Mouse (Mus musculus): ENCODE data around the gene Cacna1e. TPM values are rescaled to one million over a fixed set of nuclear protein-coding genes. Genes with fewer than 3 reads are reported as not detected.

The Cacna1e gene
- polyA plus RNA-seq, 2 experiments from 2014 or later: 0.04 to 0.19 TPM

DNA sequence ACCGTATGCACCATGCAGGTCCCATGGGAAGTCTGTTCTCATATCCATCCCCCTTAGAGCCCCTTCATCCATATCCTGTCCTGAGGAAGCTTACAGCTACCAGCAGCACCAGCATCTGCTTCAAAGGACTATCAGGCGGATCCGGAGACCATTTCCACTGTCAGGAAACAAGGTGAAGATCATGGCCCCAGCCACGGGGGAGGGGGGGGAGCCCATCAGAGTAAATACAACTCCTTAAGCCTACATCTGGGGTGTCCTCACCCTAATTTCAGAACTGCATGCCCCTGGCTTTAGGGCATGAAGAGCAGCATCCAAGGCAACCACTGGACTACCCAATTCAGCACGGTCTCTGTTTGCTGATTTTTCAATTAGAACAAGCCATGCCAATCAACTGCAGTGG is 47.8 kb downstream of the Cacna1e start:
- ATAC-seq: no peak

DNA sequence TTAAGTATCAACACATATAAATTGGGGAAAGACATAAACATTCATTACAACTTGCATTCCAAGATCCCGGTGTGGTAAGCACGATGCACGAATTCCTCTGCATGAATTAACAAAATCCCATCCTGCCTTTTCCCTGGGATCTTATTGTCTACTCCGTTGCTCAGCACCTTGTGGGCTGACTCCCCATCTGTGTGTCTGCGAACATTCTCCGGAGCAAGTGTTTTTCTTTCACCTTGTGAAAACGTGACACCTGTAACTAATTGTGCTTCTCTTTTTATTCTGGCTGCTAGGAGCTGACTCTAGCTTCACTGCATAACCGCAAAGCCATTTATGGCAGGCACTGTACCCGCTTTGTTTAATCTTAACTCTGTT is 52.1 kb downstream of the Cacna1e start:
- no peak for ATAC-seq

DNA sequence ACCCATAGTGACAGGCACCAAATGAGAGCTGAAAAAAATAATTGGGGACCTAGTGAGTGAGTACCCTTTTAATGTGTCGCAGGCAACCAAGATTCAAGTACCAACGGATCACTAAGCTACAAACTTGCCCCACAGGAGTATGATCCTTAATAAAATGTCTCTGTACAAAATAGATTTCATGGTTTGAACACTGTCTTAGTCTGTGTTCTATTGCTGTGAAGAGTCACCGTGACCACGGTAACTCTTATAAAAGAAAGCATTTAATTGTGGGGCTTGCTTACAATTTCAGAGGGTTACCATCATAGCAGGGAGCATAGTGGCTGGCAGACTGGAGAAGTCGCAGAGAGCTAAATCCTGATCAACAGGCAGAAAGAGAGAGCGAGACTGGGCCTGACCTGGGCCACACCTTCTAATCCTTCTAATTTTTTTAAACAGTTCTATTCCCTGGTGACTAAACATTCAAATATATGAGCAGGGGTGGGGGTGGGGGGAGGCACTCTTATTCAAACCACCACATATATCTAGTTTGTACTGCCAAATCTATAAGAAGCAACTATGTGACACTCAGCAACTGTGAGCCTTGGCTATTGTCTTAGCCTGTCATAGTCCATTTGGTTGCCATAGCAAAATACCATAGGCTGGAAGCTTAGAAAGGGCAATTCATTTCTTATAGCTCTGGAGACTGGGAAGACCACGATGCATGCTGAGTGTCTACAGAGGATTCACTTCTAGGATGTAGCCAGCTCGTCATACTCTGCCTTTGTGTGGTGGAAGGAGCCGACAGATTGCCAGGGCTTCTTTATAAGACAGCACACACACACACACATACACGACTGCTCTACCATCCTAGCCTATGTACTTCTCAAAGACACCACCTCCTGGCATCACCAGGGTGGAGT is 52.8 kb downstream of the Cacna1e start:
- ATAC-seq: no peak

GRCm38 (mm10) chr1:154830051-154830450 is 54.2 kb downstream of the Cacna1e start:
- ATAC-seq: no peak

GRCm38 (mm10) chr1:154823098-154823497 is 61.2 kb downstream of the Cacna1e start:
- no peak for ATAC-seq

GRCm38 (mm10) chr1:154820422-154820821 is 63.9 kb downstream of the Cacna1e start:
- no peak for ATAC-seq

DNA sequence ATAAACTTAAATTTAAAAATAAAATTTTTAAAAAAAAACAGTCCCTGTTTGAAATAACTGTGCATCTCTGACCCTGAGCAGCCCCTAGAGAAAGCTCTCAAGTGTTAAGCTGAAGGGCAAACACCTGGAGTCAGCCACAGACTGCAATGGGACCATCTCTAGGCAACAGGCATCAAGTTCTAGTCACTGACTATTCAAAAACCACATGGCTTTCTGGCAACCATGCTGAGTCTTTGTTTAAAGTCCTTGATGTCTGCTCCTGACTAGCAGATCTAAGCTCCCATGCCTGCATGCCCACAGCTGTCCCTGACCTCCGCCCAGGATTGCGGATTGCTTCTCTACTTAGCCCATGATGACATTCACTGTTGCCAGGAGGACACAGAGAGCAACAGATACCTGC is 64.3 kb downstream of the Cacna1e start:
- no peak for ATAC-seq

- ATAC-seq: no peak
Observed at GRCm38 (mm10) chr1:154818742-154819141, 65.6 kb downstream of the Cacna1e start.

DNA sequence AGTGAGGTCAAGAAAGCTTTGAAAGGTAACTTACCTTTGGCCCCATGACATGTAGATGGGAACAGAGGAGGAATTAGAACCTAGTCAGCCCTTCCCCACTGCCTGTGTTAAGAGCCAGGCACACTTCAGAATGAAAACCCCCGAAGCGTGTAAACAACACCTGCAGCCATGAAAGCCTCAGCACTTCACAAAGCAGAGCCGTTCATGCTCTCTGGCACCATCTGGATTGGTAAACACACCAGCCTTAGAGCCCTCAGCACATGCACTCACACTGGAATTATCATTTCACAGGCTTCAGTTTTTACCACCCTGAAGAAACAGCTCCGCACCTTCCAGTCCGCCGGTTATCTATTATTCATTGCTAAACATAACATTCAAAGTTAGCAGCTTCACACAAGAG is 67.5 kb downstream of the Cacna1e start:
- no peak for ATAC-seq

DNA sequence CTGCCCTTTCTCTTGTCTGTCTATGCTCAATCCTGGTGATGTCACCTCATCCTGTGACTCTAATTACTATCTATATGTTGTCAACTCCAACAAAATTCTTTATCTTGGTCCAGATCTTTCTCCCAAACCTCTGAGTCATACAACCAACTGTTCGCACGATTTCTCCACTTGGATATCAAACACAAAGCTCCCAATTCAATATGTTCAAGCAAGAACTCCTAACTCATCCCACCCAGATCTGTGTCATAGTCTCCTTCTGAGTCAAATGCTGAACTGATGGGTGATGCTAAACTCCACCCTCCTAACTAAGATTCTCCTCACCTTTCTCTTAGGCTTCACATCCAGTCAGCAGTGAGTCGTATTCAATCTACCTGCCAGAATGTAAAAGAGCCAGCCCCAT is 68.0 kb downstream of the Cacna1e start:
- no peak for ATAC-seq

GRCm38 (mm10) chr1:154805742-154806141 is 78.6 kb downstream of the Cacna1e start:
- no peak for ATAC-seq

DNA sequence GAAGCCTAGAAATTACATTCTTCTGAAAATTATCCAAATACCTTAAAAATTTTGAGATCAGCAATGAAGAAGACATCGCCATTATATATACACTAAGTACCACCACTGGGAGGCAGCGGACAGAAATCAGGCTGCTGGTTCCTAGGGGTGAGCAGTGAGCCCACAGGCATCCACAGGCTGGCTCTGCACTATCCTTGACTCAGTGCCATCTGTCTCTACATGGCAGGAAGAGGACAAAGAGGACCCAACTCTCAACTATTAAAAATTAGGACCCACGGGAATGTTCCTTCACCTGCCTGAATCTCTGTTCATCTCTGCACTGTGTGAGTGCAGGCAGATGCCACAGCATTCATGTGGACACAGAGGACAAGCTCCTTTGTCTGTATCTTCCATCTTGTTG is 79.3 kb downstream of the Cacna1e start:
- no peak for ATAC-seq

GRCm38 (mm10) chr1:154802301-154802904 is 81.9 kb downstream of the Cacna1e start:
- no peak for ATAC-seq

GRCm38 (mm10) chr1:154799257-154799656 is 85.0 kb downstream of the Cacna1e start:
- ATAC-seq: no peak

DNA sequence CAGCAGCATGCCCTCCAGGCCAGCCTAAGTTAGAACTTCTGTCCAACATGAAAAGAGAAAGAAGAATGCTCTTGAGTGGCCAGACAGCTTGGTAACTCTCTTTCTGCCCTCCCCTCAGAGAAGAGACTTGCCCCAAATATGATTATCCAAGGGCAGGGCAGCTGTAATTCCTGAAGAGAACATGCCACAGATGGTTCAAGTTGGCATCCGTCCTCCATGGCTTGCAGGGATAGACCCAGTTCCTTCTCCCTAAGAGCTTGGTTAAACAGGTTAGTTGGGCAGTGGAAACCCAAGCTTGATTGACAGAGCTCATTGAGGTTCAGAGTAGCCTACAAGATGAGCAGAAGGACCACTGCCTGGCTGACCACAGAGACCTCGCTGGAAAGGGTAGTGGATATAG is 85.5 kb downstream of the Cacna1e start:
- ATAC-seq: no peak

DNA sequence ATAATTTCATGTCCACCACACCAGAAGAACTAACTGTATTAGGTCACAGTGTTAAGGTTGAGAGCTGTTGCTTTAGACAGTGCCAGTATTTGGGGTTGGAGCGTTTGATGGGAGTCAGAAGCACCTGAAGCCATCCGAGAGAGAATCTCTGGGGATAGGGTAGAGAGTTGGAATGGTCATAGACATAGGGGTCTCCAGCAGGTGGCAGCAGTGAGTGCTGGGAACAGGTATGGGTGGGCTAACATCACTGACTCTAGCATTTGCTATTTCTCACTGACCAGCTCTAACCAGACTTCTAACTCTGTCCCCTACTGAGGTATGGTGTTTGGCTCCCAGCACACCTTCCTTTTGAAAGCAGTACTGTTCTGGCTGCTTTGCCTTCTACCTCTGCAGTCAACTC is 87.6 kb downstream of the Cacna1e start:
- no peak for ATAC-seq

DNA sequence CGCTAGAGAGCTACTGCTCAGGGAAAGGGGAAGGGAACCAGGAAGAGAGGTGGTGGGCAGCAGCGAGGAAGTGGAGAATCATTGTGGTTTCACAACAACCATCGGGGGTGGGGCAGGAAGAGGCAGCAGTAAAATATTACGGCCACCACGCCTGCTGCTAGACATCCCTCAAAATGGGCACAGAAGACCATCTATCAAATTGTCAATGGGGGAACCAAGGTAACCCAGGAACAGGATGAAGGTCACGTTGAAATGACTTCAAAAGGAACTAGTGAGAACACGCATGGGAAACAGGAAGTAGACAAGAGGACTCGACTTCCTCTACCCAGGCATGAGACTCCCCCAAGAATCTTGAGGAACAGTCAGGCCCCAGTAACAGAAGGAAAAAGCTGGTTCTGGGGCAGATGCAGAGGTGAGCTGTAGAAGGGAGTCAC is 89.8 kb downstream of the Cacna1e start:
- peak; percentile 34 for ATAC-seq

DNA sequence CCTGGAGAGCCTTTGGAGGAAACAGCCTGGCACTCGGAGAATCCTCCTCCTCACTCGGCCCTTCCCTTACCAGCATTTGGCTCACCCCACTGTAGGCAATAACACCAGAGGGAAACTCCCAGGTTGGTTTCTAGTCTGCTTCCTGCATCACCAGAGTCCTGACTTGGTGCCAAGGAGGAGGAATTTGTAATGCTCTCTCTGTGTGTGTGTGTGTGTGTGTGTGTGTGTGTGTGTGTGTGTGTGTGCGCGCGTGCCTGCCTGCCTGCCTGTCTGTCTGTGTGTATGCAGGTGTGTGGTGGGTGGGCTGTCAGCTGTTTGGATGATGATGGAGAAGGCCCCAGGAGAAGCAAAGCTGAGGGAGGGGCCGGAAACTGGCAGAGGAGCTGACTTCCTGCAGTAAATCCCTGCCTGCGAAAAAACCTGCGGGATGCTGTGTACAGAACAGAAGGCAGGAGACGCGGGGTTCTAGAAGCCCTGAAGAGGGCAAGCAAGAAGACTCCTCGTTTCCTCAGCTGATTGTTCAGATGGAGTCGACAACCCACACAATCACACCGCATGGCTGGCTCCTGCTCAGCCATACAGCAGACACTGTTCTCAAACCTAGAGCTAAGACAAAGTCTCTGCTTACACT is 92.6 kb downstream of the Cacna1e start:
- peak; percentile 63 for ATAC-seq

GRCm38 (mm10) chr1:154788491-154788890 is 95.8 kb downstream of the Cacna1e start:
- ATAC-seq: no peak

DNA sequence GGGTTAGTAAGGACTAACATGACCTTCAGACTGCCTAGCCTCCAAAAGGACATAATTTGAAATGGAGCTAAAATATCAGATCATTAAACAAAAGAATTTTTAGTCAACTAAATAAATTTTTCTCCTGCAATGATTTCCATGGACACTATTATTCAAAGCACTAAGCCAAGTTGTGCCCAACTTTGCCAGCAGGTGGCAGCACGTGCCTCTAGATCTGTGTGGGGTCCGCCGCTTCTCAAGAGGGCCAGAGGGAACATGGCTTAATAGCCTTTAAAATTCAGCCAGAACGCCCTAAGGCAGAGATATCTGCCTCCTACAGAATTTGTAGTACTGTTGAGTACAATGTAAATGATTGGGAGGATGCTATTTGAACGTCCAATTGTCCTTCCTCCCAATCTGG is 96.2 kb downstream of the Cacna1e start:
- no peak for ATAC-seq

- no peak for ATAC-seq
Observed at GRCm38 (mm10) chr1:154787418-154787817, 96.9 kb downstream of the Cacna1e start.

DNA sequence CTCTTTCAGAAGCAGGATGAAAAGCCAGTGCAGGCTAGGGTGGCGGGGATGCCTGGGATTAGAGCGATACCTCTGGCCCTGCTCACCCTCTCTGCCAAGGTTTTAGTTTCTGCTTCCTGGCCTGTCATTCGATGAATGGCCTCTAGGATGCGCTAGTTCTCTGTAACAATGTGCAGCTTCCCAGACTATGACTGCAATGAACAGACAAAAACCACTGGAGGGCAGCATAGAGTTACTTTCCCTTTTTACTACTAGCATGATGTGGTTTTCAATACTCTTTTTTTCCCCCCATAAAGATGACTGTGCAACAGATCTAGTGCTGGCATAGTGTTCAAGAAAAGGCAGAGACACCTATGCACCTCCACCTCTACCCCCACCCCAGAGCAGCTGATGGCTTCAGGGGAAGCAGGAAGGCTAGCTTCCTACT is 98.0 kb downstream of the Cacna1e start:
- peak; percentile 92 for ATAC-seq

DNA sequence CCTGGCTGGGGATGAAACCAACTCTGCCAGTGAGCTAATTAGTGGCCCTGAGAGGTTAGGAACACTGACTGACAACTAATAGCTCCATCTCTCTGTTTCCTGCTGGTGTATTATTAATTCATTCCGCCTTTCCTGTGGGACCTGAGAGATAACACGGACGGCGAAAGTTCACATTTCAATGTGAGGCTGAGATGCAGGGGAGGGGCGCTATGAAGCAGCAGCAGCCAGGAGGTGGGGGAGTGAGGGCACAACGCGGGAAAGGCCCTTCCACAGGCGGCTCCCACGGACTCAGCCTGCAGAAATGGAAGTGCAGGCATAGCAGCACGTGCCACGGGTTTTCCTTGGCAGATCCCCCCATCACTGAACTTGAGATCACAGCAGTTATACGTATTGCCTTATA is 99.4 kb downstream of the Cacna1e start:
- ATAC-seq: no peak

DNA sequence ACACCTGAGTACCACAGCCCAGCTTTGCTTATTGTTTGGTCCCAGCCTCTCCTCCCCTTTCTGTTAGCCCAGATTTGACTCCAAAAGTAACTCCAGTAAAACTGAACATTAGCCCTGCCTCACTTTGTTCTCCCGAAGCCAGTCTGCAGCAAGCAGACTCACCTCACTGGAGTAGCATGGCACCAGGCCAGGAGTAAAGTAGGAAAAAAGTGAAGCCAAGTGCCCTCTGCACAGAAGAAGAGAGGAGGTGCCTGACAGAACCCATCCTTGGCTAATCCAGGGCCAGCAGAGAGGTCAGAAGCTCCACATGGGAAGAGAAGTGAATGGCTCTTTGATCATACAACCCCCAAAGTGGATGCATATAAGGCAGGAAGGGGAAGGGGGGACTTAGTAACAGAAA is 100.8 kb downstream of the Cacna1e start:
- no peak for ATAC-seq

Data from activated CD4-positive, CD25-positive, alpha-beta regulatory T cell, adult 4 months (primary cell).